Mouse (Mus musculus) limb, embryonic 14.5 days (tissue): ENCODE results near the gene Ppt2. TPM values are rescaled to one million over a fixed set of nuclear protein-coding genes. Genes with fewer than 3 reads are reported as not detected.

ENCODE experiments used
- ATAC-seq: fragments of 200-750 bp; cut with Nextera tagmentation; 2 replicates; pipeline ENCODE4 v1.8.0; 2017; ENCODE audit warnings: low read depth, moderate number of reproducible peaks, moderate TSS enrichment; ENCODE audit not compliant: low FRiP score
- DNase-seq: peaks from one replicate; pipeline ENCODE4 v3.0.0-alpha.2; 2015; ENCODE audit warnings: low spot score
- H3K27ac ChIP-seq: fragments of 300-500 bp; sonication (generic); replicated peaks from 2 replicates; pipeline ENCODE4 v1.5.1; 2014; ENCODE audit warnings: low read depth, mild to moderate bottlenecking, low read length, moderate library complexity, mixed read lengths
- H3K27me3 ChIP-seq: fragments of 300-500 bp; sonication (generic); 2 replicates; pipeline ENCODE4 v1.6.1; 2014; ENCODE audit warnings: low read length, mixed read lengths; ENCODE audit not compliant: control insufficient read depth, insufficient read depth
- H3K36me3 ChIP-seq: fragments of 300-500 bp; sonication (generic); 2 replicates; pipeline ENCODE4 v1.6.1; 2014; ENCODE audit warnings: mild to moderate bottlenecking, low read length, moderate library complexity, mixed read lengths; ENCODE audit not compliant: control insufficient read depth, insufficient read depth
- H3K4me1 ChIP-seq: fragments of 300-500 bp; sonication (generic); 2 replicates; pipeline ENCODE4 v1.6.1; 2014; ENCODE audit warnings: antibody characterized with exemption, low read length, mixed read lengths; ENCODE audit not compliant: control insufficient read depth, insufficient read depth
- H3K4me2 ChIP-seq: fragments of 300-500 bp; sonication (generic); replicated peaks from 2 replicates; pipeline ENCODE4 v1.6.1; 2014; ENCODE audit warnings: low read depth, mild to moderate bottlenecking, low read length, moderate library complexity; ENCODE audit not compliant: severe bottlenecking
- H3K4me3 ChIP-seq: fragments of 300-500 bp; sonication (generic); replicated peaks from 2 replicates; pipeline ENCODE4 v1.5.1; 2014; ENCODE audit warnings: low read length
- H3K9ac ChIP-seq: fragments of 300-500 bp; sonication (generic); 2 replicates; pipeline ENCODE4 v1.6.1; 2014; ENCODE audit warnings: mild to moderate bottlenecking, low read depth, low read length, moderate library complexity; ENCODE audit not compliant: severe bottlenecking
- H3K9me3 ChIP-seq: fragments of 300-500 bp; sonication (generic); 2 replicates; pipeline ENCODE4 v1.6.1; 2016; ENCODE audit warnings: low read length; ENCODE audit not compliant: control insufficient read depth
- POLR2A ChIP-seq: fragments of 200-500 bp; IDR thresholded peaks from 2 replicates; pipeline ENCODE4 v1.8.0; 2012; ENCODE audit warnings: inconsistent platforms, mild to moderate bottlenecking, moderate library complexity, borderline replicate concordance; ENCODE audit not compliant: insufficient read depth, insufficient read length; ENCODE audit errors: extremely low read depth
- WGBS: fragments of 180-500 bp; shearing (Covaris S2); extraction: QIAGEN DNeasy Blood & Tissue Kit; methylation state at CpG from one replicate; pipeline ENCODE4 v1.1.7; 2014; 5-methylcytosine and 5-hydroxymethylcytosine counted together
- polyA plus RNA-seq, 2 experiments: library from polyadenylated mRNA; depleted of rRNA in 1 of 2; stranded (reverse) in 1 of 2; unstranded in 1 of 2; fragments of >200 nt; fragmentation: Nextera tagmentation in 1 of 2; extraction: Ambion mirVana in 1 of 2; gene quantifications; 2 replicates each; pipeline versions ENCODE4 v1.2.1 to v1.2.3; 2012 to 2014

Ppt2 gene
- polyA plus RNA-seq, 2 experiments = 29.9 to 39.6 TPM

DNA sequence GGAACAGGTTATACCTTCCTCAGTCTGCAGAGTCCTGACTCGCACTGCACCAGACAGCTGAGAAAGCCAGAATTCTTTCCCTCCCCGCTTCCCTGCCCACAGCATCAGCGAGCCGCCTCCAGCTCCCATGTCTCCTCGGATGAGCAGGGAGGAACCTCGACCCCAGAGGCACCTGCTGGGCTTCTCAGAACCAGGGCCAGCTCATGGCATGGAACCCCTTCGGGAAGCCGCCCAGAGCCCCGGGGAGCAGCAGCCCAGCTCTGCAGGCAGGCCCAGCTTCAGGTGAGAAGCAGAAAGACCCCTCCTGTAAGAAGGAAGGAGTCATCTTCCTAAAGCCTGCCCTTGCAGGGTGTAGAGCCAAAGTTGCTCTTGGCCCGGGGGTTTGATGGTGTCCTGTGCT lies 24.2 kb upstream of the Ppt2 start:
- H3K9me3 ChIP-seq = no peaks in the 10 kb centered on the region
- H3K9ac ChIP-seq = no peak overlapping the region
- H3K4me1 ChIP-seq = peaks cover 6% of the 10 kb centered on the region; the same call in 1 of the 2 replicates
- no peak overlapping the region for H3K27ac ChIP-seq
- DNase-seq (no peak), ATAC-seq (no peak)
- 91% methylated on average over 10 of the region's 10 CpGs for WGBS
- H3K4me2 ChIP-seq = no peak overlapping the region
- no peak for TF ChIP-seq POLR2A
- no peaks in the 10 kb centered on the region for H3K27me3 ChIP-seq
- H3K4me3 ChIP-seq = no peak overlapping the region
- peaks cover 53% of the 10 kb centered on the region for H3K36me3 ChIP-seq

DNA sequence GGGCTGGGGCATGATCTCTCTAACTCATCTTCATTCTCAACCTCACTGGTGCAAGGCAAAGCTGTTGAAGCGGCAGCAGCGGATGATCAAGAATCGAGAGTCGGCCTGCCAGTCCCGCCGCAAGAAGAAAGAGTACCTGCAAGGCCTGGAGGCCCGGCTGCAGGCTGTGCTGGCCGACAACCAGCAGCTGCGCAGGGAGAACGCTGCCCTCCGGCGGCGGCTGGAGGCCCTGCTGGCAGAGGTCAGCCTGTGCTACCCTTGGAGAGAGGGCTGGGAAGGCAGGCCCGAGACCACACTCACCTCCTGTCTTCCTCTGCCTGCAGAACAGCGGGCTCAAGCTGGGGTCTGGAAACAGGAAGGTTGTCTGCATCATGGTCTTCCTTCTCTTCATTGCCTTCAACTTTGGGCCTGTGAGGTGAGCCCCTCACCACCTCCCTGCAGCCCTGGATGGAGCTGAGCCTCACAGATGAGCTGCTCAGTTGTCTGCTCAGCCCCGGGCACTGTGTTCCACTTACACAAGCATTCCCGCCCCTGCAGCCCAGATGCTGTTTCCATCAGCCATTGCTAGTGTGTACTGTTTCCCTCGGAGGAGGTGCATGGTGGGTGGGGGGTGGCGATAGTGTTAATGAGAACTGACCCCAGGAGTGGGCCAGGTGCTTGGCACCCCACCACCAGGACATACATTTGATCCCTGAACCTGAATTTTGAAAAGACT lies 23.4 kb upstream of the Ppt2 start:
- Histone ChIP-seq H3K36me3 (peaks cover 53% of the 10 kb centered on the region), H3K27me3 (no peaks in the 10 kb centered on the region), H3K4me2 (no peak overlapping the region), H3K27ac (no peak overlapping the region), H3K4me3 (no peak overlapping the region), H3K4me1 (peaks cover 6% of the 10 kb centered on the region; the same call in 1 of the 2 replicates), H3K9ac (no peak overlapping the region), H3K9me3 (no peaks in the 10 kb centered on the region)
- no peak for TF ChIP-seq POLR2A
- ATAC-seq = no peak
- DNase-seq = no peak
- 51% methylated on average over 19 of the region's 19 CpGs for WGBS

DNA sequence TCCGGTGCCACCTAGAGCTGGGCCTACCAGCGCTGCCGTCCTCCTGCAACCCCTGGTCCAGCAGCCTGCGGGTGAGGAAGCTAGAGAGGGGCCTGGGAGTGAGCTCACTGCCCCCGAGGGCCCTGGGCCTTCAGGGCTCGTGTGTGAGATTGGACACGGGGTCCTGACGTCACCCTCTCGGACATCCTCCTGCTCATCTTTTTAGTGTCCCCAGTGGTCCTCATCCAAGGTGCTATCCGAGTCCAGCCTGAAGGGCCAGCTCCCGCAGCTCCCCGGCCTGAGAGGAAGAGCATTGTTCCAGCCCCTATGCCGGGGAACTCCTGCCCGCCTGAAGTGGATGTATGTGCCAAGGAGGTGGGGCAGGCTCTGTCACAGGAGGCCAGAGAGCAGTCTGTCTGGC lies 22.5 kb upstream of the Ppt2 start:
- Histone ChIP-seq H3K27ac (no peak overlapping the region), H3K27me3 (no peaks in the 10 kb centered on the region), H3K4me1 (peaks cover 6% of the 10 kb centered on the region), H3K4me2 (no peak overlapping the region), H3K9me3 (no peaks in the 10 kb centered on the region), H3K4me3 (no peak overlapping the region), H3K36me3 (peaks cover 55% of the 10 kb centered on the region), H3K9ac (no peak overlapping the region)
- 95% methylated on average over 14 of the region's 14 CpGs for WGBS
- no peak for ATAC-seq
- TF ChIP-seq POLR2A = no peak
- DNase-seq = no peak

DNA sequence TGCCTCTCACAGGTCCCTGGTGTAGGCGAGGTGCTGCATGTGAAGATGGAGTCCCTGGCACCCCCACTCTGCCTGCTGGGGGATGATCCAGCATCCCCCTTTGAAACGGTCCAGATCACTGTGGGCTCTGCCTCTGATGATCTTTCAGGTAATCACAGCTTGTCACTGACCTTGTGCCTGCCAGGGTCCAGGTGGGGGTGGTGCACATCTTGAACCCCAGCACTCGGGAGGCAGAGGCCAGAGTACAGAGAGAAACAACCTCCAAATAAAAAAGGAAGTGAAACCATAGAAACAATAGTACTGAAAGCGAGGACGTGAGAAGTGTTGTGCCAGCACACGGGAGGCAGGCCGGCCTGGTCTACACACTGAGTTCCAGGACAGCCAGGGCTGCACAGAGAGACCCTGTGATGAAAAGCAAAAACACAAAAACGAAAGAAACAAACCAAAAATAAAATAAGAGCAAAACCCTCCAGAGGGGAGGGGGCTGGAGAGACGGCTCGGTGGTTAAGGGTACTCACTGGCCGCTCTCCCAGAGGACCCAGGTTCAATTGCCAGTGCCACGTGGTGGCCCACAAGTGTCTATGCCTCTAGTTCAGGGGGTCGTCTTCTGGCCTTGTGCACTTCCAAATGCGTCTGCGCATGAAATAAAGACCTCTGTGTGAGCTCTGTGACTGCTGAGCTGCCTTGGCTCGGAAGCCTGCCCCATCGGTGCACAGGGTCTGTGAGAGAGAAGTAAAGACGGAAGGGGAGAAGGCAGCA lies 21.0 kb upstream of the Ppt2 start:
- no peak for ATAC-seq
- Histone ChIP-seq H3K4me3 (no peak overlapping the region), H3K9ac (no peak overlapping the region), H3K27ac (no peak overlapping the region), H3K4me1 (peaks cover 11% of the 10 kb centered on the region), H3K36me3 (peaks cover 58% of the 10 kb centered on the region), H3K9me3 (no peaks in the 10 kb centered on the region), H3K4me2 (no peak overlapping the region), H3K27me3 (no peaks in the 10 kb centered on the region)
- 91% methylated on average over 18 of the region's 18 CpGs for whole genome bisulfite sequencing
- no peak for DNase-seq
- TF ChIP-seq POLR2A = no peak

DNA sequence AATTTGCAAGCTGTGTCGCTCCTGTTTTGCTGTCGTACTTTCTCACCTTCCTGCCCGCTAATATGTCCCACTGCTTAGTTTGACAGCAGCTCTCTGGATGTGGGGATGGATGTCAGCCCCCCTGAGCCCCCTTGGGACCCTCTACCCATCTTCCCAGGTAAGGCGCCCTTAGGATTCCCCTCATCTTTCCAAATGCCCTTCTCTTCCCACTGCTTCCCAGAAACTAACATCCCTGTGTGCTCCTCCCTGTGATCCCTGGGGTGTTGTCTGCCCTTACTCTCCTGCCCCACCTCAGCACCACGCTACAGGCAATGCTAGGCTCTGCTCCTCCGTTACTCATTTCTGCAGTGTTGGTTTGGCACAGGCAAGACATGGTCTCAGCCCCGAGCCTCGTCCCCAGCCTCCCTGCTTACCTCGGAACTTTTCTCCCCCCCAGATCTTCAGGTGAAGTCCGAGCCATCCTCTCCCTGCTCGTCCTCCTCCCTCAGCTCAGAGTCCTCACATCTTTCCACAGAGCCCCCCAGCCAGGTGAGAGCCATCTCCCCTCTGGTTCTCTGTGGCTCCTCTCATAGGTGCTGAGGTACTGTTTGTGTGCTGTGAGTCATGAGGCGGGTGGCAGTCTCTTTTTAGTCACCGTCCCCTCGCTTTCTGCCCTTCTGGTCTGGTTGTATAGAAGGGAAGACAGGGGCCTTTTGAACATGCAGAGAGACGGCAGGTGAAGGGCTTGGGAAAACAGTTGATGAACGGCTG lies 20.0 kb upstream of the Ppt2 start:
- DNase-seq = no peak
- WGBS = 82% methylated on average over 16 of the region's 16 CpGs
- H3K4me3 ChIP-seq = peak overlapping the region; percentile 97
- TF ChIP-seq POLR2A = no peak
- H3K4me2 ChIP-seq = peak overlapping the region; percentile 86
- H3K27me3 ChIP-seq = no peaks in the 10 kb centered on the region
- no peaks in the 10 kb centered on the region for H3K9me3 ChIP-seq
- peaks cover 11% of the 10 kb centered on the region for H3K4me1 ChIP-seq
- no peak for ATAC-seq
- H3K9ac ChIP-seq = peak overlapping the region; percentile 87; the same call in 1 of the 2 replicates
- H3K36me3 ChIP-seq = peaks cover 54% of the 10 kb centered on the region
- H3K27ac ChIP-seq = no peak overlapping the region
